Mouse (Mus musculus) A20 (cell line): ENCODE measurements at regions not wholly inside any gene's neighbourhood (a gene's known extent, or its start where the extent isn't known, plus 50 kb on each side); places are given as distances from the start of the nearest gene placed in this dataset.
A peak's percentile ranks its signal among the peaks of the same experiment; 100 is the strongest.

Source experiments
- DNase-seq: peaks from one replicate; pipeline ENCODE4 v3.0.0-alpha.2; 2011; ENCODE audit warnings: low read depth, low spot score

DNA sequence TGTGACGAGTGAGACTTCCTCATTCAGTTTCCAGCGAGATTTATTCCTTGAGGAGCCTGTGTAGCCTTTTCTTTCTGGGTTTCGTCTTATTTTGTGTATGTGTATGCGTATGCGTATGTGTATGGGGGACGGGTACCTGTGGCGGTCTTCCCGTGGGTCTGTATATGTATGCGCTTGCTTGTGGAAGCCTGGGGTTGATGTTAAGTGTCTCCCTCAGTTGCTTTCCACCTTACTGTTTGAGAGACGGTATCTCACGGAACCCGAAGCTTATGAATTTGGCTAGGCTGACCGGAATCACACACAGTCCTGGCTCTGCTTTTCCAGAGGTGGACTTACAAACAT is 87.1 kb downstream of the Ankrd50 start:
- DNase-seq, result no peak

DNA sequence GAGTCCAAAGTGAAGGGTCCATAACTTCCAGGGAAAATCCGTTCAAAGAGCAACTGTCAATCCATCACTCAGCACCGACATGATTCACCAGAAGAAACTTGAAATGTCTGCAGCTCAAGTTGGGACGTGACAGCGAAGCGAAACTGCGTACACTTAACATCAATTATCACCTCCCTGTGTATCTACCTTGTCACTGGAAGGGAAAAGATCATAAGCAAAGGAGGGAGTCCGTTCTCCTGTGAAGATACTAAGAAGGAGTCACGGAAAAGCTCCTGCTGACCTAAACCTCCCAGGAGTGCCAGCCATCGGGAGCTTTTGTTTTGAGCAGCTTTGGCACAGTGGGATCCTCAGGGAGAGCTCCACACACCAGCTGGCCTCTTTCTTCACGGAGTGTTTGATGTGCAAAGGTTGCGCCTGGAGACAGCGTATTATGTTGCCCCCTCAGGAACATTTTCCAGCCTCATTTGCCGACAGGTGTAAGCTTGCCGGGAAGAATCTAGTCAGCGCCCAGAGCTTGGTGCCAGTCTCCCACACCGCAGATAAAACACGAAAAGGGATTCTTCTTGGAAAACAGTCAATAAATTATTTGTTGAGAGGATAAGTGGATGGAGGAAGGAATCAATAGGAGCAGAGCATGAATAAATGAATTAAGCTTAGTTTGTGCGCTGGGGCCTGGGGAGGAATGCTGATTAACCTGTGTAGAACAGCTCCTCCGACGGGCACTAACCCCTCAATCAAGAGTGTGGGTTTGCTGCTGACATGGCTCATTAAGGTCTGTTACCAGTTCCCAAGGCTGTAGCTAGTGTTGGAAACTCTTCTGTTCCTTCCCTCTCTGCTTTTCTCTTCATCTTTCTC is 87.7 kb downstream of the Ankrd50 start:
- DNase-seq, result no peak

GRCm38 (mm10) chr3:38394308-38394707 is 90.3 kb downstream of the Ankrd50 start:
- no peak for DNase-seq

GRCm38 (mm10) chr3:38389647-38390046 is 95.0 kb downstream of the Ankrd50 start:
- DNase-seq, result no peak

DNA sequence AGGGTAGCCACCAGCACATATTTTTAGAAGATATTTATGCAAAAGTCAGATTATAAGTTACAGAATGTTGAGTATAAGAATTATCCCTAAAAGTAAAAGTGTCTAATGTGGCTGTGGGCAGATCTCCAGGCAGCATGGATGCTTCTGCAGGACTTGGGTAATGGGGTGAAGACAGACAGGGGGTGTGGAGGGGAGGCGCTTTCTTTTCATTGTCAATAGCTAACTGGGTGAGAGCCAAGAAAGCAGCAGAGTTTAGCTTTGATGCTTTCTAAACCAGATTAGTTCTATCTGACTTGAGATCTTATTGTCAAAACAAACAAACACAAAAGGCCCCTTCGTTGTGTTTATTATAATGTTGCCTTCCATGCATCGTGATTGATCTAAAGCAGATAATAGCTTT is 95.7 kb downstream of the Ankrd50 start:
- no peak for DNase-seq

GRCm38 (mm10) chr3:38382743-38383142 is 101.9 kb downstream of the Ankrd50 start:
- no peak for DNase-seq

DNA sequence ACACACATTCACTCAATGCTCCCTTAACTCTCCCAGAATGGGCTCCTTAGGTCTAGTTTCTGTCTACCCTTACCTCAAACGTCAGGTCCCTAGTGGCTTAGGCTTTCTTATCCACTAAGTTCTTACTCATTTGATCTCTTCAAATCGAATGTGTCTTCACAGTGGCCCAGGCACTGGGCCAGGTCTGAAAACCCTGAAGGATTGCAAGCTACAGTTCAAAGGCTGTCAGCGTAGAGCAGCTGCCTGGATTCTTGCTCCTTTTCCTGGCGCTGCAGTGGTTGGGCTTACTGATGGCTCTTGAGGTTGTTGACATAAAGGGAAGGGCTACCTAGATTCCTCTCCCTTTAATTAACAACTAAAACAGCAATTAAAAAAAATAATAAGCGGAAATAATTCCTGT is 103.0 kb downstream of the Ankrd50 start:
- no peak for DNase-seq

DNA sequence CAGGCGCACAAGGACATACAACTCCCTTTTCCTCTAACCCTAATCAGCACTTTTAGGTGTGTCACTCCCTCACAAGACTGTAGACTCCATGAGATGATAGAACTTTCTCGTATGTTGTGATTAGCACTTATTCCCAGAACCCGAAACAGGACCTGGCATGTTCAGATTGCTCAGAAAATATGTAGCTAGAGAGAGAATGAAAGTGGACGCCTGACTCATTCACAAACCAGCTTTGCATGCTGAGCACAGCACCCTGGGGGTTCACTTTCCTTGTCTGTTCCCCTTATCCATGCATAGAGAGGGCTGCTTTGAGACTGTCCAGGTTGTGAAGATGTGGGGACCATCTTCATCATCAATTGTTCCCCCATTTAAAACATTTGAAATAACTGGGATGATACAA is 111.0 kb downstream of the Ankrd50 start:
- DNase-seq, result peak; percentile 12

DNA sequence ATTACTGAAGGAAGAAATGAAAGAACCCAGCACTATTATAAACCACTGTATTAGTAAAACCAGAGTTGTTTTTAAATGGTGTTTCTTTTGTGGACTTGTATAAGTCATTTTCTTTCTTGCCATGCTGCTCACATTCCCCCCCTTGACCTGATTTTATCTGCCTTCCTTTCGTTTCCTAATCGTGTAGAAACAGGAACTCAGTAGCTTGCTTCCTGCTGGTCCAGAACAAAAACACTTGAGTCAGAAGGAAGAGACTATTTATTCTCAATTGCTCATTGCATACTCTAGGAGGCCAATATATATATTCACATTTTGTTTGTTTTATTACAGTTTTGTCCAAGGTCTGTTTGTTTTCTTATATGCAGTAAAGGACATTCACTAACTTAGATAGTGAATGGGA is 112.9 kb downstream of the Ankrd50 start:
- no peak for DNase-seq

GRCm38 (mm10) chr3:38363888-38364287 is 120.8 kb downstream of the Ankrd50 start:
- DNase-seq, result no peak

- DNase-seq, result no peak
Measured at GRCm38 (mm10) chr3:38361411-38361810, 123.2 kb downstream of the Ankrd50 start.

GRCm38 (mm10) chr3:38360974-38361373 is 123.7 kb downstream of the Ankrd50 start:
- no peak for DNase-seq

DNA sequence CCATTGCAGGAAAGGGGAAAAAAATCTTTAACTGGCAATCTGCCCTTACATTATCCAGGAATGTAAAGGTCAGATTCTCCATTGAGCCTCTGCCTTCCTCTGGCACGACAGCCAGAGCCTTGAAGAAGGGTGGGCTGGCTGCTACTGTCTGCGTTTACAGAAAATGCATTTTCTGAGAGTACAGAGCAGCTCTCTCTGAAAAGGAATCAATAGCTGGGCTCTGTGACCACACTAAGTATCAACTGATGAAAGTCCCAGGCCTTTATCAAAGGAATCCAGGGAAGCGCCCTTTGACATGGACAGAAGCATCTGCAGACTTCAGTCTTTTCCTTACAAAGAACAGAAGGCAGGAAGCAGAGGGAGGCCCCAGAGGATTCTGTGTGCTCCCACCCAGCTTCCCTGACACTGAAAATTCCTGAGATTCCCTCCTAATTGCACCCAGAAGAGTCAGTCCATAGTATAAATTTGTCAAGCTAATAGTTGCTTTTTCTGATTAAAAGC is 124.2 kb downstream of the Ankrd50 start:
- no peak for DNase-seq

DNA sequence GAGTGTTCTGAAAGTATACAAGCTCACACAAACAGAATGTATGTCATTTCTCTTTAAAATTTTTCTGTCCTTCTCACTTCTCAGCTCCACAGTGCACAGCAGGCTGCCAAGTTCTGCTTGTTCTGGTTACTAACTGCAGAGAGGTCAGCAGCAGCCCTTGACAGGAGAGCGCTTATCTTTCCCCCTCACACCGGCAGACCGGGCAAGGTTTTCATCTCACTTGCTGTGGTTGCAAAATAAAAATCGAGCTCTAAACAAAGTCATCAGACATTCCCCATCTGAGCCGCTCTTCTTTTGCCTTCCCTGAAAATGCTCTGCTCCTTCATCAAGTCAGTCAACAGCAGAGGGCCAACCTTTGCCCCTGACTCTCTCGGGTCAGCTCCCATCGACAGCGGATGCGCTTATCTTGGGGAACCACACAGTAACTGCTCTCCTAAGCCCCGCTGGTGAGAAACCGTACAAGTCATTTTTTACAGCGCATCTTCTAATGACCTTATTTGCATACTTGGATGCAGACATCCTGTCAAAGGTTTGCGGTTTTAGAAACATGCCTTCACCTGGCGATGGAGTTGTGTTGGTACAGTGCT is 126.6 kb downstream of the Ankrd50 start:
- DNase-seq, result peak; percentile 38

- peak; percentile 29 for DNase-seq
Measured at GRCm38 (mm10) chr3:38344283-38344682, 140.4 kb downstream of the Ankrd50 start.

- DNase-seq, result no peak
Measured at GRCm38 (mm10) chr3:38341666-38342065, 143.0 kb downstream of the Ankrd50 start.

- no peak for DNase-seq
Measured at GRCm38 (mm10) chr3:38333321-38333910, 151.2 kb downstream of the Ankrd50 start.

DNA sequence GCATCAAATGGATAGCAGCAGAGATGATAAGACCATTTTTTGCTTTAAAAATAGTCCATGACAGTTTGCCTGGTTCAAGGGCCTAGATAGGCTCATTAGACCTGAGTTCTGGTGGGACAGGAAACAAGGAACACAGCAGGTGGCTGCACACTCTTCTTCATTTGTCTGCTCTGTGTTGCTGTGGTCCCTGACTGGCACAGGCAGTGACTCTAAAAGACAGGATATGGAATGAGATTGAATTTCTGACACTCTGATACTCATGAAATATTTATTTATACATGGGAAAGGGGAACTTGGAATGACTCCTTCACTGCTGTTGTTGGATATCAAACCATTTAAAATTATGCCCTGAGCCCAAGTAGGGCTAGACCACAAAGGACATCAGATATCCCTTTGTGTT is 153.5 kb downstream of the Ankrd50 start:
- no peak for DNase-seq

GRCm38 (mm10) chr3:38327286-38327685 is 157.4 kb downstream of the Ankrd50 start:
- no peak for DNase-seq

DNA sequence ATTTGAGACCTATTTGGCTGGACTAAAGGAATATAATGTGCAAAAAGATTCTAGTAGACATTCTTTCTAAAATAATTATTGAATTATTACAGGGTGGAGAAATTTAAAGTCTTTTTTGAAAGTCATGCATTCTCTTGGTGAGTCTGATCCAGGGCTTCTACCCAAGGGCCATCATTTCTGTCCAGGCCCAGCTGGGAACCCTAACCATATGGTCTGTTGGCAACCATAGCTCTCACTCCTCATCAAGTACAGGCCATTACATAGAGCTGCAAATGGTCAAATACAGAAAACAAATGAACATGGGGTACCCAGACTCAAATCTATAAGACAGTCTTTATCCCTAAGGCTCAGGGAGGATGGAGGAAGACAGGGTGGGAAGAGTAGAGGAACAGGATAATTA is 158.4 kb downstream of the Ankrd50 start:
- no peak for DNase-seq

GRCm38 (mm10) chr3:38324663-38325062 is 160.0 kb downstream of the Ankrd50 start:
- no peak for DNase-seq

- no peak for DNase-seq
Measured at GRCm38 (mm10) chr3:38322426-38322825, 162.2 kb downstream of the Ankrd50 start.

DNA sequence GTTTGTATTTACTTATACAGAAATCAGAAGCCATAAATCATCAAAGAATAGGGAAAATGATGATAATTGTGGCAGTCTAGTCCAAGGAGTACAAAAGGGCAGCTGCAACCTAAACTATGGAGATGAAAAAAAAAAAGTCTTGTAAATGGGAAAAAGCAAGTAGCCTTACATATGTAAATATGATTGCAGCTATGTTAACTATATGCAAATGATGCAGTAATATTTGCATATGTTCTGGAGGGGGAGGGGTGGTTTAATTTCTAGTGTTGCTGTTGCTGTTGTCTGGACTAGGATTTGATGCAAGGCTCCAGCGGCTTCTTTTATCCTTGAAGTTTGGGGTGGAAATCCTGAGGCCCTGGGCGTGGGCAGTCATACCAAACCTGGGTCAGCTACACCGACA is 163.0 kb downstream of the Ankrd50 start:
- no peak for DNase-seq
